Mouse (Mus musculus) cerebellum, adult (tissue): ENCODE data around the gene Gm2035.
"Not testable (repeated sequence)": the region's sequence is repeated elsewhere in the genome, so short reads cannot be mapped to it uniquely, and the experiment has no call there.

ENCODE experiments used
- ATAC-seq: cut with Nextera tagmentation; 2 replicates; pipeline ENCODE4 v1.9.2; 2017; ENCODE audit warnings: mild to moderate bottlenecking, moderate library complexity, mixed read lengths; ENCODE audit not compliant: insufficient number of reproducible peaks, low FRiP score, low TSS enrichment

The Gm2035 gene

DNA sequence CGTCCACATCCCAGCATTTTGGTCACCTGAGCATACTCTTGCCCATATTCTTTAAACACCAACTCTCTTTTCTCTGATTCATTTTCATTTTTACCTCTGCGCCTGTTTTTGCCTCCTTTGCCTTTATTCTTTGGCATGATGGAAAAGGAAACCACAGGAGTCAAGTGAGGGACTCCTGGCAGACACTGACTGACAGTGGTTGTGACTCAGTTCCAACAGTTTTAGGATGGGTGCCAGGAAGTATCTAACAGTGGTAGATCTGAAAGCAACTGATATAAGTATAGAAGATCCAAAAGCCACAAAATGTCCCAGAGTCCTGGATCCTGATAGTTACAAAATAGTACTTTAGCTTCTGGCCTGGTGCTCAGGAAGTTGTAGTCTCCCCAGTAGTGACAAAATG lies at the start of gene Gm2035:
Gene Gm2035 (minus strand): TSS at position 137 of the 400 bp plus-strand sequence.
- ATAC-seq = not testable (repeated sequence)

DNA sequence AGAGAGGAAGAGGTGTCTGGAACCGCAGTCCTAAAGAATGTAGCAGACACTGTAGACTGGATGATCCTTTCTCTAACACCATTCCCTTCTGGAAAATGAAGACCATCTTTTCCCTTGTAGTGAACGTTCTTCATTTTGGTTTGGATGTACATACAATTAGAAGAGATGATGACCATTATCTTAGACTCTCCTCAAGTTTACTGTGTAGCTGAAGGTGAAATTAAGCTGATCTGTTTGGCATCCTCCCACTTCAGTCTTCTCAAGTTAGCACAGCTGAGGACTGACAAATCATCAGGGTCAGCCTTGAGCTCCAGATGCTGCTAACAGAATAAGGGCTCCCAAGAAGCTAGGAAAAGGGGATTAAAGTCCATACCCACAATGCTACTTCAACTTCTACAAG lies 34.1 kb upstream of the Gm2035 start, which contains the start of gene Gm2042:
Gene Gm2042 (plus strand): TSS at position 301 of the 400 bp plus-strand sequence.
- ATAC-seq = not testable (repeated sequence)

DNA sequence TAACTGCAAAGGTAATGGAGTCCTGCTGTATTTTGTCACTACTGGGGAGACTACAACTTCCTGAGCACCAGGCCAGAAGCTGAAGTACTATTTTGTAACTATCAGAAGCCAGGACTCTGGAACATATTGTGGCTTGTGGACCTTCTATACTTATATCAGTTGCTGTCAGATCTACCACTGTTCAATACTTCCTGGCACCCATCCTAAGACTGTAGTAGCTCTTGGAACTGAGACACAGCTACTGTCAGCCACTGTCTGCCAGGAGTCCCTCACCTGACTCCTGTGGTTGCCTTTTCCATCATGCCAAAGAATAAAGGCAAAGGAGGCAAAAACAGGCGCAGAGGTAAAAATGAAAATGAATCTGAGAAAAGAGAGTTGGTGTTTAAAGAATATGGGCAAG lies 24.6 kb downstream of the Gm2035 start, which contains the start of gene Gm2022:
Gene Gm2022 (plus strand): TSS at position 301 of the 400 bp plus-strand sequence.
- ATAC-seq = not testable (repeated sequence)

DNA sequence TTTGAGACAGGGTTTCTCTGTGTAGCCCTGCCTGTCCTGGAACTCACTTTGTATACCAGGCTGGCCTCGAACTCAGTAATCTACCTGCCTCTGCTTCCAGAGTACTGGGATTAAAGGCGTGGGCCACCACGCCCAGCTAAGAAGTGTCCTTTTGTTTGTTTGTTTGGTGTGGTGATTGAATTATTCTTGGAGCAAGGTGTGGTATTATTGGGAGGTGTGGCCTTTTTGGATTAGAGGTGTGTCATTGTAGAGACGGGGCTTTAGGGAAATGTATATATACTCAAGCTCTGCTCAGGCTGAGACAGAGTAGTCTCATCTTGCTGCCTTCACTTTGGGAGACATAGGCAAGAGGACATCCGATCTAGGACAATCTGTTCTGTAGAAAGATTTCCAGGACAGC lies 45.9 kb downstream of the Gm2035 start, which contains the start of gene Gm2016:
Gene Gm2016 (plus strand): TSS at position 301 of the 400 bp plus-strand sequence.
- not testable (repeated sequence) for ATAC-seq
